Mouse (Mus musculus) adrenal gland, postnatal 4 days (tissue): ENCODE data around the gene Kank1. TPM values are rescaled to one million over a fixed set of nuclear protein-coding genes. Genes with fewer than 3 reads are reported as not detected.

Experiments used
- DNase-seq, 2 experiments: peaks; one replicate each; pipeline ENCODE4 v3.0.0; 2021 to 2022; ENCODE audit warnings: low spot score in 2 of 2, mixed read lengths in 2 of 2
- total RNA-seq, 2 experiments: library from RNA; stranded (reverse); gene quantifications; 2 replicates each; pipeline ENCODE4 v1.2.3; 2021

Kank1 gene
- total RNA-seq, 2 experiments from 2014 or later: 33.2 to 34.3 TPM

DNA sequence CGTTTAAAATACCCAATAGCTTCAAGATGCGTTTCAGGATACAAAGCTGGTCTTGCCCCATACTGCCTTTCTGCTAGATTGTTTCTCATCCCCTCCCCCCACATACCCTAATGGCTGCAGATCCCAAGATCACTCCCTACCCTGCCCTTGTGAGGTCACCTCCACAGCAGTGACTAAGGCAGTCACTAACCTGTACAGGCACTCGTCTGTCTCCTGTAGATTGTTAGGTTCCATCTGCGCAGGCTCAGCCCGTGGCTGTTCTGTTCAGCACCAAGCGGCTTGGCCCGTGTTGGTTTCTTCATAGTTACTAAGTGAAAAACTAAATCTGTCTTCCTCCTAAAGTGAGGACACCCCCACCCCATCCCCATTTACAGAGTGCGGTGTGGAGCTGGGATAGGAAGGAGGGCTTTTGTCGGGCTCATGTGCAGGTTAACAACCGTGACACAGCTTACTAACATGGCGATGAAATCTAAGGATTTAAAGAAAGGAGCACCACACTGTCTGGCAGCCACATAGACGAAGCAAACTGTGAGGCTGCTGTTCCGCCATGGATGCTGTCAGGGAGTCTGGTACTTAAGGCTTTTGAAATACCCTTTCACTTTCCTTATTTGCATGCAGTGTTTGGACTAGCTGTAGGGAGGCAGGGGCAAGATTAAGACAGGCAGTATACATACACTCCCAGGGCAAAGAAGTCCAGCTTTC is 163.6 kb downstream of the Kank1 start:
- DNase-seq: no peak

GRCm38 (mm10) chr19:25401521-25401920 is 164.7 kb downstream of the Kank1 start:
- DNase-seq: no peak

DNA sequence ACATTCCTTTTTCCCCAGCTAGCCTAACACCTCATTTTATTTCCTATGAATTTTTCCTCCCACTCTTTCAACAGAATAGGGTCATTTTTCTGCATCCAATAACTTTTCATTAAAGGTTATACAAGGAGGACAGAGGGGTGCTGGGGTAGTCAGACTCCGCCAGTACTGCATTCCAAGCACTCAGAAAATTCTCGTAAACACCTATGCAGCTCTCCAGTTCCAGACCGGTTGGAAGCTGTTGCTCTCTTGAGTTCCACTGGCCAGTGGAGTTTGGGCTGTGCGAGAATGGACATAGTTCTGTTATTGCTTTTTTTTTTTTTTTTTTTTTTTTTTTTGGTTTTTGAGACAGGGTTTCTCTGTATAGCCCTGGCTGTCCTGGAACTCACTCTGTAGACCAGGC is 167.4 kb downstream of the Kank1 start:
- no peak for DNase-seq

DNA sequence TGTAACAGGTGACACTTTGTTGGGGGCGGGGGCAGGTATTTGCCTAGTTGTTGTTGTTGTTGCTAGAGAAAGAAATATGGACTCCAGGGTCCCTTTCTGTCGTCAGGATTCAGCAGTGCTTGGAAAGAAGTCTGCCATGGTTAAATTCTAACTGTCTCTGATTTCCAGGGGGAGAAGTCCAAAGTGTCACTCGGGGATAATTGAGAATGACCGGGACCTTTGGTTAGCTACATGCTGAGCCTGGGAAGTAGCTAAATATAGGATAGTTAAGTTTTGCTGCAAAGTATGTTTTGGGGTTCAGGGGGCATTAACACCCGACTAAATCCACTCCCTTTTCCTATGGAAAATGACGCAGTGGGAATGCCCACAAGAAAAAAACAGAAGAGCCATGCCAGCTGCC is 169.2 kb downstream of the Kank1 start:
- no peak for DNase-seq

GRCm38 (mm10) chr19:25406481-25407184 is 169.9 kb downstream of the Kank1 start:
- peak; percentile 40 to 62 for DNase-seq

DNA sequence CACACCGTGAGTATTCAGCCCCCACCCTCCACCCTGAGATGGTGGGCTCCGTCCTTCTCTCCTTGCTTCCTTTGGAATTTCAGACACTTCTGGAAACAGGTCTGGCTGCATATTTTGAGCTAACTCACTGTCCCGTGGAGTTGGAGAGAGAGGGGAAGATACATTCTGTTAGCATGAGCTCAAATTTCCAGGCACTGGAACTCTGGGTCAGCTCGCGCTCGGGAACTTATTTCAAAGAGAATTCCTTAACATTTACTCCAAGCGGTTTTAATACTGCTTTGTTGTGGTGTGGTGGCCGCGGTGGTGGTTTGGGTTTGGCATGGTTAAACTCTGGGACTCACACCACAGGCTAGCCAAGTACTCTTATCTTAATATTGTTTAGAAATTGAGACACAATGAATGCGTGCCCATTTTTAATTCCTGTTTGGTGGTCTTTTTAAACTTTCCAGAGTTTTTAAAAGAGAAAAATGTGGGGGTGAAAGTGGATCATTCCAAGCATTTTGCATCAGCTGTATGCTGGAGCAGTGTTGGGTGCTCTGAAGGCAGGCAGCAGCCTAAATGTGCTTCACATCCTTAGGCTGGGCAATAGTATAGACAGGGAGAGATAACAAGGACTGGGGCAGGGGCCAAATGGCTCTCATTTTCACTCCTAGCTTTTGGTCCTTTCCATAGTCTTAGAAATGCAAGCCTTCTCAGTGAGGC is 170.6 kb downstream of the Kank1 start:
- no peak for DNase-seq

- no peak for DNase-seq
Measured at GRCm38 (mm10) chr19:25407887-25408236, 171.1 kb downstream of the Kank1 start.

DNA sequence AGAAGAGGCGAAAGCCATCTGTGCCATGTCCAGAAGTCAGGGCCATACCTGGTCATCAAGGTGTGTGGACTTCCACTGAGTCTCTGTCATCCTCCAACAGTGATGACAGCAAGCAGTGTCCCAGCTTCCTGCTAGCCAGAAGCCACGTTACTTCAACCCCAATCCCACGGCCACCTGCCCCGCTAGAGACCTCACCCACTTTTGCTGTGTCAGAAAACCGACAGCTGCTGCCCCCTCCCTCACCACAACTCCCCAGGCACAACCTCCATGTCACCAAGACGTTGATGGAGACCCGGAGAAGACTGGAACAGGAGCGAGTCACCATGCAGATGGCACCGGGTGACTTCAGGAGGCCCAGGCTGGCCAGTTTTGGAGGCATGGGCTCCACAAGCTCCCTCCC is 172.5 kb downstream of the Kank1 start:
- DNase-seq: no peak

DNA sequence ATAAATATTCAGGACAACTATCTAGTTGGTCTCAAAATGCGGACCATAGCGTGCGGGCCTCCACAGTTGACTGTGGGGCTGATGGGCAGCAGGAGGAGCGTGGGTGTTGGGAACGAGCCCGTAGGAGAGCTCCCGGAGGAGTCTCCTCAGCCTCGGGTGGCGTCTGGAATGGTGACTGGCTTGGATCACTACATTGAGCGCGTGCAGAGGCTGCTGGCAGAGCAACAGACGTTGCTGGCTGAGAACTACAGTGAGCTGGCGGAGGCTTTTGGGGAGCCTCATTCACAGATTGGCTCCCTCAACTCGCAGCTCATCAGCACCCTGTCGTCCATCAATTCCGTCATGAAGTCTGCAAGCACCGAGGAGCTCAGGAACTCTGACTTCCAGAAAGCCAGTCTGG is 174.6 kb downstream of the Kank1 start:
- no peak for DNase-seq

GRCm38 (mm10) chr19:25415448-25415847 is 178.7 kb downstream of the Kank1 start:
- no peak for DNase-seq

GRCm38 (mm10) chr19:25417671-25418070 is 180.9 kb downstream of the Kank1 start:
- no peak for DNase-seq

- no peak for DNase-seq
Measured at GRCm38 (mm10) chr19:25419983-25420382, 183.2 kb downstream of the Kank1 start.

DNA sequence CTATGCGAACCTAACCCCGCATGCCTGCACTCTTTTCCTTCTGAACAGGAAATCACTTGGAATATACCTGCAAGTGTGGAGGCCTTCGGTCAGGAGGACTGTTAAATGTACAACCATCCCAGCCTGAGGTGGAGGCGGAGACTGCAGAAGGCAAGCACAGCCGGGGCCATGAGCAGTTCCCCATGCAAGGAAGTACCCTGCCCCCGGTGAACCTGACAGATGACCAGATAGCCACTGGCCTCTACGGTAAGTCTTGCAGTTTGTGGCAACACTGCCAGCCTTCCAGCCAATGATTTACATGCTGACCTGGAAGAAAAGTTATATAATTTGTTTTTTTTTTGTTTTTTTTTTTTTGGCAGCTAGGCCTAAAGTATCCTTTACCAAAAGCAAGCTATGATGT is 185.3 kb downstream of the Kank1 start:
- no peak for DNase-seq

DNA sequence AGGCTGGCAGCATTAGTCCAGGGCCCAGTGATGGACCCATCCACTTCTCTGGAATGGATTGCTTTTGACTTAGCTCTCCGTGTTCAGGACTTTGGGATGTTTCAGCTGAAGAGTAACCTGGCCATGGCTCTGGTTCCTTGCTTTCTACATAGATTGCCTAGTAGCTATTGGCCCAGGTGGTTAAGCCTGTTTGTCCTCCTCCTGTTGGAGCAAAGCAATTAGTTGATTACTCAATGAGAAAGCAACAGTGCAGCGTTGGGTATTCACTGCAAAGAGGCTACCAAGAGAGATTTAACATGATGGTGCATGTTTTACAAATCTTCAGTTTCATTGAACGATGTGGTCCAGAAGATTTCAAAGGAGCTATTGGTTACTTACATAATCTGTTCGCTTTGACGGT is 186.6 kb downstream of the Kank1 start:
- DNase-seq: no peak

- no peak for DNase-seq
Measured at GRCm38 (mm10) chr19:25426431-25426830, 189.7 kb downstream of the Kank1 start.

- DNase-seq: no peak
Measured at GRCm38 (mm10) chr19:25427886-25428285, 191.1 kb downstream of the Kank1 start.

DNA sequence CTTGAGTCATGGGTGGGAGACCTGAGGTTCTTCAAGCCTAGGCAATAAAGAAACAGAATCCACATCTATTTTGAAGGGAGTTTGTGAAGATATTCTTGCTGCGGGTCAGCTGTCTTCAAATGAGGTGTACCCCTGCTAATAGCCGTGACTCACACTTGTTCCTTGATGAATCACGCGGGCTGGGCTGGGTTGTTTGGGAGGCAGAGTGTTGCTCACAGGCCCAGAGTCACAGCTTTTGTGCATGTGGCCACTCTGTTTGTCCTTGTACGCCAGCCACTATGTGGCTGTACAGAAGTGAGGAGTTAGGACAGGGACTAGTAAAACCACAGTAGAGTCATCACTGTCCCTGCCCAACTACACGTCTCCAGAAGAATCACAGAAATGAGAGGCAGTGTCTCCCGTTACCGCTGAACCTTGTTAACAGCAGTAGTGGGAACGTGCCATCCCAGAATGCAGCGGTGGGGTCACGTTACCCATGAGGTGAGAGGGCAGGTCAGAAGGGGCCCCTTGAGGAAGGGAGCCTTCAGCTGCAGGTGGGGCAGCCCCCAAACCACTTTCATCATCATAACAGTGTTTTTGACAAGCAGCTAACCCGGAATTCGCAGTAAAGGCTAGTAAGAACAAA is 191.7 kb downstream of the Kank1 start:
- DNase-seq: no peak

DNA sequence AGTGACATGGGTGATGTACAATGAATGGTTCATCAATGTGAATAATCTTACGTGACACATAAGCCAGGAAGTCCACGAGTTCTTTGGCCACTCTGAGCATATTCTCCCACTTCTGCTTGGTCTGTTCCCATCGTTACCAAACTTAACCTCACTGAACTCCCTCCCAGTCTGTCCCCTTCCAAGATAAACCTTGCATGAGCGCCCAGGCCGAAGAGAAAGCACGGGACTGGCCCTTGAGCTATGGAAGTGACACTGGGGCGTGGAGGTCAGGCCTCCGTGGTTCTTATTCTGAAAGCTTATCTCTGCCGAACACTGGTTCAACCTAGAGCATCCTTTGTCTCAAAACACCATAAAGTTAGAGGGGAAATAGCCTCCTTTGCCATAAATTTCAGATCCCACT is 194.7 kb downstream of the Kank1 start:
- DNase-seq: no peak

GRCm38 (mm10) chr19:25431909-25432308 is 195.1 kb downstream of the Kank1 start:
- DNase-seq: no peak

- DNase-seq: no peak
Measured at GRCm38 (mm10) chr19:25433169-25433690, 196.5 kb downstream of the Kank1 start.

GRCm38 (mm10) chr19:25434345-25434744 is 197.6 kb downstream of the Kank1 start:
- DNase-seq: no peak

DNA sequence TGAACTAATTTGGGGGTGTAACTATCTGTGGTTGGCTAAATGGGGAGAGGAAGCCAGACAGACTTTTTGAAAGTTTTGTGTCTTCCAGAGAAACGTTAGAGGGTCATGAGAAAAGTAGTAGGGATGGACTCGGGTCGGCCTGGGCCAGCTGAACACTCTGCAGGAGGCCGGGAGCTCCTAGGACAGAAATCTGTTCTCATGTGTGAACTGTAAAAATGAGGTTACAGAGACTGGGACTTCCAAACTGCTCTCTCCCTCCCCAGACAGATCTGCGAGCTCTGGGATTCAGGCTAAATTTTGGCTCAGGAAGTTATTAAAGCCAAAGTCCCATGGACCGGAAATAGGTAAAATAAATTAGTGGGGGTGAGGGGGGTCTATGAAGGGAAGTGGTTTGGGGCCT is 198.0 kb downstream of the Kank1 start:
- DNase-seq: no peak
